Mouse (Mus musculus) embryonic facial prominence, embryonic 14.5 days (tissue): ENCODE measurements at regions not wholly inside any gene's neighbourhood (a gene's known extent, or its start where the extent isn't known, plus 50 kb on each side); places are given as distances from the start of the nearest gene placed in this dataset.

Experiments
- ATAC-seq: fragments of 200-750 bp; cut with Nextera tagmentation; 2 replicates; pipeline ENCODE4 v1.8.0; 2017; ENCODE audit warnings: low read depth, moderate number of reproducible peaks, moderate TSS enrichment
- DNase-seq: peaks from one replicate; pipeline ENCODE4 v3.0.0-alpha.2; 2015; ENCODE audit warnings: low spot score
- H3K27ac ChIP-seq: fragments of 300-500 bp; sonication (generic); replicated peaks from 2 replicates; pipeline ENCODE4 v1.5.1; 2014; ENCODE audit warnings: low read depth, mild to moderate bottlenecking, low read length, moderate library complexity
- H3K27me3 ChIP-seq: fragments of 300-500 bp; sonication (generic); replicated peaks from 2 replicates; pipeline ENCODE4 v1.6.1; 2014; ENCODE audit warnings: low read length; ENCODE audit not compliant: control insufficient read depth, insufficient read depth
- H3K36me3 ChIP-seq: fragments of 300-500 bp; sonication (generic); 2 replicates; pipeline ENCODE4 v1.6.1; 2014; ENCODE audit warnings: low read length, mixed read lengths; ENCODE audit not compliant: control insufficient read depth, insufficient read depth
- H3K4me1 ChIP-seq: fragments of 300-500 bp; sonication (generic); 2 replicates; pipeline ENCODE4 v1.6.1; 2014; ENCODE audit warnings: antibody characterized with exemption, low read length; ENCODE audit not compliant: control insufficient read depth, insufficient read depth
- H3K4me2 ChIP-seq: fragments of 300-500 bp; sonication (generic); 2 replicates; pipeline ENCODE4 v1.6.1; 2014; ENCODE audit warnings: low read depth, mild to moderate bottlenecking, low read length, moderate library complexity, mixed read lengths
- H3K4me3 ChIP-seq: fragments of 300-500 bp; sonication (generic); 2 replicates; pipeline ENCODE4 v1.5.1; 2014; ENCODE audit warnings: low read depth, mild to moderate bottlenecking, low read length
- H3K9ac ChIP-seq: fragments of 300-500 bp; sonication (generic); 2 replicates; pipeline ENCODE4 v1.6.1; 2014; ENCODE audit warnings: low read depth, mild to moderate bottlenecking, low read length, moderate library complexity, mixed read lengths
- H3K9me3 ChIP-seq: fragments of 300-500 bp; sonication (generic); 2 replicates; pipeline ENCODE4 v1.6.1; 2016; ENCODE audit warnings: low read length; ENCODE audit not compliant: control insufficient read depth

- peak; percentile 0 for DNase-seq
- Histone ChIP-seq H3K4me2 (no peak overlapping the region), H3K4me3 (no peak overlapping the region), H3K4me1 (no peaks in the 10 kb centered on the region), H3K9me3 (no peaks in the 10 kb centered on the region), H3K9ac (no peak overlapping the region), H3K27ac (no peak overlapping the region), H3K27me3 (no peaks in the 10 kb centered on the region), H3K36me3 (no peaks in the 10 kb centered on the region)
- no peak for ATAC-seq
Observed at GRCm38 (mm10) chr2:55974096-55974495, 538.3 kb downstream of the Kcnj3 start.
